Mouse (Mus musculus): Measurements from ENCODE around the gene Slc43a1. TPM values are rescaled to one million over a fixed set of nuclear protein-coding genes. Genes with fewer than 3 reads are reported as not detected.

The Slc43a1 gene
- polyA plus RNA-seq, 2 experiments = 18.5 to 25.8 TPM

DNA sequence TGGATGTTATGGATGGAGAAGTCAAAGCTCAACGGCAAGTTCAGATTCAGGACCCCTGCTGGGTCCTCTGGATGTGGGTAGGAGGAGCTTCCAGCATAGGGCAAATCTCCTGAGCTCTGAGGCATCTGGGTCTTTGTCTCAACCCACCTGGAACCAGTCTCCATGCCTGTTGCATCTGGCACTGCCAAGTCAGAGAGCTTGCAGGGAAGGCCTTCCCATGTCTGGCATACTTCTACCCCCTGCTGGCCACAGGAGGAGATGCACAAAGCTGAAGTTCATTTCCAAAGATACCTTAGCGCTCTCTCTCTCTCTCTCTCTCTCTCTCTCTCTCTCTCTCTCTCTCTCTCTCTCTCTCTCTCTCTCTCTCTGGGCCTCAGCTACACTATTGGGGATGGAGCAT, 17.1 kb downstream of the Slc43a1 start:
- Histone ChIP-seq H3K4me3 (replicated peaks; ENCODE audit: low read length) (no peak overlapping the region), H3K9ac (ENCODE audit: low read depth, low read length, severe bottlenecking) (no peak overlapping the region), H3K27me3 (ENCODE audit: control insufficient read depth, insufficient read depth, low read length) (no peaks in the 10 kb centered on the region), H3K4me2 (replicated peaks; ENCODE audit: low read depth, low read length, severe bottlenecking) (no peak overlapping the region), H3K4me1 (ENCODE audit: control insufficient read depth, insufficient read depth, low read length) (no peaks in the 10 kb centered on the region), H3K36me3 (ENCODE audit: control insufficient read depth, insufficient read depth, low read length) (peaks cover 65% of the 10 kb centered on the region), H3K27ac (replicated peaks; ENCODE audit: low read depth, low read length) (no peak overlapping the region), H3K9me3 (ENCODE audit: control insufficient read depth, low read length) (no peaks in the 10 kb centered on the region)
- ATAC-seq (ENCODE audit: low FRiP score, low read depth) (peak; percentile 69; the same call in 1 of the 2 replicates), DNase-seq (ENCODE audit: low spot score) (peak; percentile 49)
- TF ChIP-seq POLR2A (IDR thresholded peaks at IDR 0.05; ENCODE audit: borderline replicate concordance, extremely low read depth, insufficient read depth, insufficient read length) = no peak
- WGBS = 52% methylated on average over 2 of the region's 2 CpGs

- ATAC-seq (ENCODE audit: low FRiP score, low read depth) = no peak
- H3K9me3 ChIP-seq (ENCODE audit: control insufficient read depth, low read length) = no peaks in the 10 kb centered on the region
- no peak for DNase-seq (ENCODE audit: low spot score)
- 89% methylated on average over 1 of the region's 1 CpGs for WGBS
- H3K4me2 ChIP-seq (replicated peaks; ENCODE audit: low read depth, low read length, severe bottlenecking) = no peak overlapping the region
- H3K9ac ChIP-seq (ENCODE audit: low read depth, low read length, severe bottlenecking) = no peak overlapping the region
- H3K27ac ChIP-seq (replicated peaks; ENCODE audit: low read depth, low read length) = no peak overlapping the region
- no peak for TF ChIP-seq POLR2A (IDR thresholded peaks at IDR 0.05; ENCODE audit: borderline replicate concordance, extremely low read depth, insufficient read depth, insufficient read length)
- H3K27me3 ChIP-seq (ENCODE audit: control insufficient read depth, insufficient read depth, low read length) = no peaks in the 10 kb centered on the region
- H3K4me3 ChIP-seq (replicated peaks; ENCODE audit: low read length) = no peak overlapping the region
- peaks cover 59% of the 10 kb centered on the region for H3K36me3 ChIP-seq (ENCODE audit: control insufficient read depth, insufficient read depth, low read length)
- no peaks in the 10 kb centered on the region for H3K4me1 ChIP-seq (ENCODE audit: control insufficient read depth, insufficient read depth, low read length)
These were observed 19.9 kb downstream of the Slc43a1 start for GRCm38 (mm10) chr2:84858551-84858950.

GRCm38 (mm10) chr2:84859991-84860780, 21.5 kb downstream of the Slc43a1 start:
- H3K4me1 ChIP-seq (ENCODE audit: control insufficient read depth, insufficient read depth, low read length) = no peaks in the 10 kb centered on the region
- no peak overlapping the region for H3K9ac ChIP-seq (ENCODE audit: low read depth, low read length, severe bottlenecking)
- no peaks in the 10 kb centered on the region for H3K9me3 ChIP-seq (ENCODE audit: control insufficient read depth, low read length)
- no peak overlapping the region for H3K27ac ChIP-seq (replicated peaks; ENCODE audit: low read depth, low read length)
- H3K27me3 ChIP-seq (ENCODE audit: control insufficient read depth, insufficient read depth, low read length) = peaks cover under 1% of the 10 kb centered on the region; the same call in 1 of the 2 replicates
- no peak overlapping the region for H3K4me3 ChIP-seq (replicated peaks; ENCODE audit: low read length)
- H3K36me3 ChIP-seq (ENCODE audit: control insufficient read depth, insufficient read depth, low read length) = peaks cover 45% of the 10 kb centered on the region
- TF ChIP-seq POLR2A (IDR thresholded peaks at IDR 0.05; ENCODE audit: borderline replicate concordance, extremely low read depth, insufficient read depth, insufficient read length) = no peak
- no peak overlapping the region for H3K4me2 ChIP-seq (replicated peaks; ENCODE audit: low read depth, low read length, severe bottlenecking)
- no peak for DNase-seq (ENCODE audit: low spot score)
- ATAC-seq (ENCODE audit: low FRiP score, low read depth) = no peak
- 93% methylated on average over 7 of the region's 7 CpGs for WGBS

- no peak for TF ChIP-seq POLR2A (IDR thresholded peaks at IDR 0.05; ENCODE audit: borderline replicate concordance, extremely low read depth, insufficient read depth, insufficient read length)
- H3K36me3 ChIP-seq (ENCODE audit: control insufficient read depth, insufficient read depth, low read length) = peaks cover 42% of the 10 kb centered on the region
- peaks cover 6% of the 10 kb centered on the region; the same call in 1 of the 2 replicates for H3K4me1 ChIP-seq (ENCODE audit: control insufficient read depth, insufficient read depth, low read length)
- no peak overlapping the region for H3K4me2 ChIP-seq (replicated peaks; ENCODE audit: low read depth, low read length, severe bottlenecking)
- peaks cover 13% of the 10 kb centered on the region for H3K27me3 ChIP-seq (ENCODE audit: control insufficient read depth, insufficient read depth, low read length)
- WGBS = 85% methylated on average over 3 of the region's 3 CpGs
- no peak for DNase-seq (ENCODE audit: low spot score)
- H3K9ac ChIP-seq (ENCODE audit: low read depth, low read length, severe bottlenecking) = no peak overlapping the region
- no peak overlapping the region for H3K4me3 ChIP-seq (replicated peaks; ENCODE audit: low read length)
- ATAC-seq (ENCODE audit: low FRiP score, low read depth) = no peak
- no peak overlapping the region for H3K27ac ChIP-seq (replicated peaks; ENCODE audit: low read depth, low read length)
- no peaks in the 10 kb centered on the region for H3K9me3 ChIP-seq (ENCODE audit: control insufficient read depth, low read length)
These were observed 22.8 kb downstream of the Slc43a1 start for GRCm38 (mm10) chr2:84861430-84861829.

GRCm38 (mm10) chr2:84862231-84862630, 23.6 kb downstream of the Slc43a1 start:
- ATAC-seq (ENCODE audit: low FRiP score, low read depth) (no peak), DNase-seq (ENCODE audit: low spot score) (no peak)
- WGBS = 83% methylated on average over 3 of the region's 3 CpGs
- no peak overlapping the region for H3K9ac ChIP-seq (ENCODE audit: low read depth, low read length, severe bottlenecking)
- peaks cover 34% of the 10 kb centered on the region for H3K36me3 ChIP-seq (ENCODE audit: control insufficient read depth, insufficient read depth, low read length)
- no peak for TF ChIP-seq POLR2A (IDR thresholded peaks at IDR 0.05; ENCODE audit: borderline replicate concordance, extremely low read depth, insufficient read depth, insufficient read length)
- H3K27me3 ChIP-seq (ENCODE audit: control insufficient read depth, insufficient read depth, low read length) = peaks cover 21% of the 10 kb centered on the region
- H3K27ac ChIP-seq (replicated peaks; ENCODE audit: low read depth, low read length) = no peak overlapping the region
- no peak overlapping the region for H3K4me2 ChIP-seq (replicated peaks; ENCODE audit: low read depth, low read length, severe bottlenecking)
- H3K4me3 ChIP-seq (replicated peaks; ENCODE audit: low read length) = no peak overlapping the region
- H3K9me3 ChIP-seq (ENCODE audit: control insufficient read depth, low read length) = no peaks in the 10 kb centered on the region
- H3K4me1 ChIP-seq (ENCODE audit: control insufficient read depth, insufficient read depth, low read length) = peaks cover 6% of the 10 kb centered on the region; the same call in 1 of the 2 replicates

Data from limb, embryonic 14.5 days (tissue).